Mouse (Mus musculus) ES-E14 (cell line): Measurements from ENCODE around the gene E2f1. TPM values are rescaled to one million over a fixed set of nuclear protein-coding genes. Genes with fewer than 3 reads are reported as not detected.

Experiments used
- DNase-seq: peaks from one replicate; pipeline ENCODE4 v3.0.0-alpha.2; 2013; ENCODE audit warnings: low read depth, low spot score
- H3K27ac ChIP-seq: 2 replicates; pipeline ENCODE4 v1.5.1; 2012; ENCODE audit warnings: low read depth, mild to moderate bottlenecking, low read length, moderate library complexity, mixed read lengths; ENCODE audit not compliant: poor library complexity, insufficient read depth, severe bottlenecking
- H3K36me3 ChIP-seq: 2 replicates; pipeline ENCODE4 v1.6.1; 2012; ENCODE audit warnings: mild to moderate bottlenecking, low read length, moderate library complexity, mixed read lengths; ENCODE audit not compliant: control insufficient read depth, poor library complexity, insufficient read depth, severe bottlenecking
- H3K4me1 ChIP-seq, 2 experiments: fragments of 150-350 bp in 1 of 2; sonication (generic) in 1 of 2; 2 replicates each; pipeline ENCODE4 v1.6.1; 2012; ENCODE audit warnings: low read length in 2 of 2, mild to moderate bottlenecking in 1 of 2, mixed read lengths in 1 of 2; ENCODE audit not compliant: control insufficient read depth in 2 of 2, insufficient read depth in 2 of 2, poor library complexity in 1 of 2
- H3K4me3 ChIP-seq, 2 experiments: fragments of 150-350 bp in 1 of 2; sonication (generic) in 1 of 2; 2 replicates each; pipeline ENCODE4 v1.5.1; 2012; ENCODE audit warnings: low read length in 2 of 2, low read depth in 1 of 2, mild to moderate bottlenecking in 1 of 2, mixed read lengths in 1 of 2; ENCODE audit not compliant: insufficient read depth in 1 of 2, poor library complexity in 1 of 2, severe bottlenecking in 1 of 2
- H3K9ac ChIP-seq: 2 replicates; pipeline ENCODE4 v1.6.1; 2012; ENCODE audit warnings: low read depth, mild to moderate bottlenecking, low read length, mixed read lengths; ENCODE audit not compliant: poor library complexity, insufficient read depth, severe bottlenecking
- H3K9me3 ChIP-seq: fragments of 150-350 bp; sonication (generic); 2 replicates; pipeline ENCODE4 v1.6.1; 2012; ENCODE audit warnings: low read depth, mild to moderate bottlenecking, low read length; ENCODE audit not compliant: control insufficient read depth, insufficient read depth
- CHD2 ChIP-seq: IDR thresholded peaks from 2 replicates; pipeline ENCODE4 v1.6.1; 2014; ENCODE audit warnings: mild to moderate bottlenecking, low read depth, low read length, inconsistent platforms
- HCFC1 ChIP-seq: IDR thresholded peaks from 2 replicates; pipeline ENCODE4 v1.6.1; 2012; ENCODE audit warnings: low read length, inconsistent platforms, borderline replicate concordance; ENCODE audit not compliant: insufficient read depth
- MAFK ChIP-seq: IDR thresholded peaks from 2 replicates; pipeline ENCODE4 v1.6.1; 2014; ENCODE audit warnings: mild to moderate bottlenecking, low read depth, low read length, inconsistent platforms; ENCODE audit not compliant: insufficient read depth
- ZC3H11A ChIP-seq: IDR thresholded peaks from 2 replicates; pipeline ENCODE4 v1.6.1; 2012; ENCODE audit warnings: low read depth, mild to moderate bottlenecking, inconsistent platforms, low read length, borderline replicate concordance
- ZNF384 ChIP-seq: IDR thresholded peaks from 2 replicates; pipeline ENCODE4 v1.6.1; 2012; ENCODE audit warnings: low read depth, low read length, inconsistent platforms
- in situ Hi-C, 2 experiments: fragments of 600-800 bp; cut with MboI; formaldehyde crosslinking; loops; one replicate each; pipeline ENCODE4 v1.15.1; 2025; ENCODE audit warnings: low sequenced_read_pairs in 2 of 2, inconsistent platforms in 1 of 2; ENCODE audit not compliant: unreplicated experiment in 2 of 2
- total RNA-seq: library from RNA; depleted of rRNA; stranded (reverse); fragments of 300-350 nt; gene quantifications from 2 replicates; pipeline ENCODE4 v1.2.3, GENCODE M21; 2012

The E2f1 gene
- total RNA-seq, 1 experiment: 13.8 TPM

GRCm38 (mm10) chr2:154581421-154581820 lies 11.7 kb upstream of the E2f1 start:
- DNase-seq: no peak
- H3K4me3 ChIP-seq: no peak overlapping the region
- no peaks in the 10 kb centered on the region for H3K9me3 ChIP-seq
- TF ChIP-seq HCFC1 (no peak), ZNF384 (no peak), ZC3H11A (no peak), MAFK (no peak), CHD2 (no peak)
- H3K9ac ChIP-seq: no peak overlapping the region
- in situ Hi-C loops: no loop called here
- peaks cover 1 to 20% of the 10 kb centered on the region in 2 experiments; a peak in 2 of 4 replicates for H3K4me1 ChIP-seq
- no peak overlapping the region for H3K27ac ChIP-seq
- no peaks in the 10 kb centered on the region for H3K36me3 ChIP-seq

GRCm38 (mm10) chr2:154580586-154580985 lies 10.9 kb upstream of the E2f1 start:
- Histone ChIP-seq H3K9ac (no peak overlapping the region), H3K9me3 (no peaks in the 10 kb centered on the region), H3K4me1 (peaks cover 3 to 22% of the 10 kb centered on the region in 2 experiments; a peak in 2 of 4 replicates), H3K27ac (no peak overlapping the region), H3K4me3 (no peak overlapping the region), H3K36me3 (no peaks in the 10 kb centered on the region)
- DNase-seq: no peak
- no peak for TF ChIP-seq CHD2
- TF ChIP-seq ZNF384: no peak
- in situ Hi-C loops: no loop called here

- Histone ChIP-seq H3K9ac (no peak overlapping the region), H3K4me3 (no peak overlapping the region), H3K9me3 (no peaks in the 10 kb centered on the region), H3K36me3 (no peaks in the 10 kb centered on the region), H3K4me1 (peaks cover 4 to 15% of the 10 kb centered on the region in 2 experiments; a peak in 2 of 4 replicates), H3K27ac (no peak overlapping the region)
- DNase-seq: no peak
- TF ChIP-seq MAFK: no peak
- TF ChIP-seq ZNF384: no peak
- in situ Hi-C loops: no loop called here
Measured at GRCm38 (mm10) chr2:154577744-154578067, 8.0 kb upstream of the E2f1 start.

GRCm38 (mm10) chr2:154576876-154577743 lies 7.4 kb upstream of the E2f1 start:
- DNase-seq: no peak
- H3K4me3 ChIP-seq: peak overlapping the region in 1 of 2 experiments; percentile 5; a peak in 1 of 4 replicates
- no peaks in the 10 kb centered on the region for H3K36me3 ChIP-seq
- peak overlapping the region; percentile 12; the same call in 1 of the 2 replicates for H3K9ac ChIP-seq
- no peak for TF ChIP-seq ZC3H11A
- no peak for TF ChIP-seq ZNF384
- TF ChIP-seq MAFK: no peak
- no peak for TF ChIP-seq HCFC1
- TF ChIP-seq CHD2: no peak
- peaks cover 4 to 17% of the 10 kb centered on the region in 2 experiments; a peak in 2 of 4 replicates for H3K4me1 ChIP-seq
- in situ Hi-C loops: no loop called here
- no peaks in the 10 kb centered on the region for H3K9me3 ChIP-seq
- peak overlapping the region; percentile 57 for H3K27ac ChIP-seq

- Histone ChIP-seq H3K36me3 (no peaks in the 10 kb centered on the region), H3K27ac (no peak overlapping the region), H3K4me1 (peaks cover 11 to 24% of the 10 kb centered on the region in 2 experiments), H3K9me3 (no peaks in the 10 kb centered on the region), H3K9ac (no peak overlapping the region), H3K4me3 (no peak overlapping the region)
- in situ Hi-C loops: no loop called here
- TF ChIP-seq HCFC1: no peak
- no peak for DNase-seq
Measured at GRCm38 (mm10) chr2:154574271-154574670, 4.6 kb upstream of the E2f1 start.
